Mouse (Mus musculus): ENCODE measurements at regions not wholly inside any gene's neighbourhood (a gene's known extent, or its start where the extent isn't known, plus 50 kb on each side); places are given as distances from the start of the nearest gene placed in this dataset.

- 81% methylated on average over 5 of the region's 5 CpGs for whole genome bisulfite sequencing
- H3K27ac ChIP-seq (ENCODE audit: low read depth, low read length): no peak overlapping the region
- no peaks in the 10 kb centered on the region for H3K4me1 ChIP-seq (ENCODE audit: control insufficient read depth, insufficient read depth, low read length)
- no peaks in the 10 kb centered on the region for H3K9me3 ChIP-seq (replicated peaks; ENCODE audit: control insufficient read depth, low read length)
- no peaks in the 10 kb centered on the region for H3K36me3 ChIP-seq (ENCODE audit: control insufficient read depth, insufficient read depth, low read length)
- no peak overlapping the region for H3K4me3 ChIP-seq (ENCODE audit: low read depth, low read length)
- H3K9ac ChIP-seq (ENCODE audit: low read length): no peak overlapping the region
- DNase-seq (ENCODE audit: low spot score) (no peak), ATAC-seq (no peak)
- no peak overlapping the region for H3K4me2 ChIP-seq (ENCODE audit: low read length)
- no peaks in the 10 kb centered on the region for H3K27me3 ChIP-seq (replicated peaks; ENCODE audit: control insufficient read depth, insufficient read depth, low read length)
Observed at GRCm38 (mm10) chr3:78836824-78837223, 449.5 kb downstream of the Rapgef2 start.

- DNase-seq (ENCODE audit: low spot score): no peak
- no peak for ATAC-seq
Observed at GRCm38 (mm10) chr3:78825505-78825904, 460.8 kb downstream of the Rapgef2 start.

GRCm38 (mm10) chr3:78812425-78812824 is 473.9 kb downstream of the Rapgef2 start:
- Histone ChIP-seq H3K4me1 (ENCODE audit: control insufficient read depth, insufficient read depth, low read length) (no peaks in the 10 kb centered on the region), H3K9ac (ENCODE audit: low read length) (no peak overlapping the region), H3K9me3 (replicated peaks; ENCODE audit: control insufficient read depth, low read length) (no peaks in the 10 kb centered on the region), H3K36me3 (ENCODE audit: control insufficient read depth, insufficient read depth, low read length) (no peaks in the 10 kb centered on the region), H3K27me3 (replicated peaks; ENCODE audit: control insufficient read depth, insufficient read depth, low read length) (no peaks in the 10 kb centered on the region), H3K4me3 (ENCODE audit: low read depth, low read length) (no peak overlapping the region), H3K4me2 (ENCODE audit: low read length) (no peak overlapping the region), H3K27ac (ENCODE audit: low read depth, low read length) (no peak overlapping the region)
- peak; percentile 59 for DNase-seq (ENCODE audit: low spot score)
- WGBS: 53% methylated on average over 3 of the region's 3 CpGs
- ATAC-seq: peak; percentile 87

More at GRCm38 (mm10) chr3:78825505-78825904, 460.8 kb downstream of the Rapgef2 start:
- H3K27me3 ChIP-seq (replicated peaks; ENCODE audit: control insufficient read depth, insufficient read depth, low read length): no peaks in the 10 kb centered on the region
- H3K9me3 ChIP-seq (replicated peaks; ENCODE audit: control insufficient read depth, low read length): no peaks in the 10 kb centered on the region
- no peaks in the 10 kb centered on the region for H3K4me1 ChIP-seq (ENCODE audit: control insufficient read depth, insufficient read depth, low read length)
- 60% methylated on average over 2 of the region's 2 CpGs for WGBS
- H3K9ac ChIP-seq (ENCODE audit: low read length): no peak overlapping the region
- no peaks in the 10 kb centered on the region for H3K36me3 ChIP-seq (ENCODE audit: control insufficient read depth, insufficient read depth, low read length)
- no peak overlapping the region for H3K4me2 ChIP-seq (ENCODE audit: low read length)
- H3K4me3 ChIP-seq (ENCODE audit: low read depth, low read length): no peak overlapping the region
- H3K27ac ChIP-seq (ENCODE audit: low read depth, low read length): no peak overlapping the region

- H3K4me2 ChIP-seq (ENCODE audit: low read length): no peak overlapping the region
- no peaks in the 10 kb centered on the region for H3K27me3 ChIP-seq (replicated peaks; ENCODE audit: control insufficient read depth, insufficient read depth, low read length)
- ATAC-seq (peak; percentile 86; the same call in 1 of the 2 replicates), DNase-seq (ENCODE audit: low spot score) (peak; percentile 83)
- WGBS: 64% methylated on average over 5 of the region's 5 CpGs
- H3K9ac ChIP-seq (ENCODE audit: low read length): no peak overlapping the region
- no peak overlapping the region for H3K4me3 ChIP-seq (ENCODE audit: low read depth, low read length)
- no peaks in the 10 kb centered on the region for H3K9me3 ChIP-seq (replicated peaks; ENCODE audit: control insufficient read depth, low read length)
- H3K27ac ChIP-seq (ENCODE audit: low read depth, low read length): no peak overlapping the region
- H3K36me3 ChIP-seq (ENCODE audit: control insufficient read depth, insufficient read depth, low read length): no peaks in the 10 kb centered on the region
- no peaks in the 10 kb centered on the region for H3K4me1 ChIP-seq (ENCODE audit: control insufficient read depth, insufficient read depth, low read length)
Observed at GRCm38 (mm10) chr3:78810431-78811152, 475.7 kb downstream of the Rapgef2 start.

- H3K4me1 ChIP-seq (ENCODE audit: control insufficient read depth, insufficient read depth, low read length): no peaks in the 10 kb centered on the region
- DNase-seq (ENCODE audit: low spot score): no peak
- 77% methylated on average over 2 of the region's 2 CpGs for WGBS
- no peak overlapping the region for H3K27ac ChIP-seq (ENCODE audit: low read depth, low read length)
- H3K9me3 ChIP-seq (replicated peaks; ENCODE audit: control insufficient read depth, low read length): no peaks in the 10 kb centered on the region
- H3K9ac ChIP-seq (ENCODE audit: low read length): no peak overlapping the region
- no peak overlapping the region for H3K4me2 ChIP-seq (ENCODE audit: low read length)
- no peak for ATAC-seq
- H3K36me3 ChIP-seq (ENCODE audit: control insufficient read depth, insufficient read depth, low read length): no peaks in the 10 kb centered on the region
- H3K4me3 ChIP-seq (ENCODE audit: low read depth, low read length): no peak overlapping the region
- H3K27me3 ChIP-seq (replicated peaks; ENCODE audit: control insufficient read depth, insufficient read depth, low read length): no peaks in the 10 kb centered on the region
Observed at GRCm38 (mm10) chr3:78803176-78803575, 483.1 kb downstream of the Rapgef2 start.

GRCm38 (mm10) chr3:78795951-78796455 is 490.3 kb downstream of the Rapgef2 start:
- Histone ChIP-seq H3K9me3 (replicated peaks; ENCODE audit: control insufficient read depth, low read length) (no peaks in the 10 kb centered on the region), H3K27ac (ENCODE audit: low read depth, low read length) (no peak overlapping the region), H3K4me3 (ENCODE audit: low read depth, low read length) (no peak overlapping the region), H3K27me3 (replicated peaks; ENCODE audit: control insufficient read depth, insufficient read depth, low read length) (no peaks in the 10 kb centered on the region), H3K36me3 (ENCODE audit: control insufficient read depth, insufficient read depth, low read length) (no peaks in the 10 kb centered on the region), H3K9ac (ENCODE audit: low read length) (no peak overlapping the region), H3K4me1 (ENCODE audit: control insufficient read depth, insufficient read depth, low read length) (peaks cover 7% of the 10 kb centered on the region), H3K4me2 (ENCODE audit: low read length) (no peak overlapping the region)
- DNase-seq (ENCODE audit: low spot score) (peak; percentile 67), ATAC-seq (no peak)
- WGBS: 79% methylated on average over 4 of the region's 4 CpGs

GRCm38 (mm10) chr3:78792440-78793057 is 493.8 kb downstream of the Rapgef2 start:
- ATAC-seq: peak; percentile 92
- Histone ChIP-seq H3K4me1 (ENCODE audit: control insufficient read depth, insufficient read depth, low read length) (peaks cover 7% of the 10 kb centered on the region), H3K27me3 (replicated peaks; ENCODE audit: control insufficient read depth, insufficient read depth, low read length) (no peaks in the 10 kb centered on the region), H3K4me3 (ENCODE audit: low read depth, low read length) (no peak overlapping the region), H3K9me3 (replicated peaks; ENCODE audit: control insufficient read depth, low read length) (no peaks in the 10 kb centered on the region), H3K36me3 (ENCODE audit: control insufficient read depth, insufficient read depth, low read length) (no peaks in the 10 kb centered on the region), H3K9ac (ENCODE audit: low read length) (no peak overlapping the region), H3K27ac (ENCODE audit: low read depth, low read length) (no peak overlapping the region), H3K4me2 (ENCODE audit: low read length) (no peak overlapping the region)
- peak; percentile 82 for DNase-seq (ENCODE audit: low spot score)
- 27% methylated on average over 7 of the region's 7 CpGs for WGBS

- H3K9me3 ChIP-seq (replicated peaks; ENCODE audit: control insufficient read depth, low read length): no peaks in the 10 kb centered on the region
- DNase-seq (ENCODE audit: low spot score) (no peak), ATAC-seq (no peak)
- H3K4me2 ChIP-seq (ENCODE audit: low read length): no peak overlapping the region
- no peak overlapping the region for H3K27ac ChIP-seq (ENCODE audit: low read depth, low read length)
- WGBS: 88% methylated on average over 1 of the region's 1 CpGs
- no peaks in the 10 kb centered on the region for H3K36me3 ChIP-seq (ENCODE audit: control insufficient read depth, insufficient read depth, low read length)
- H3K27me3 ChIP-seq (replicated peaks; ENCODE audit: control insufficient read depth, insufficient read depth, low read length): no peaks in the 10 kb centered on the region
- no peak overlapping the region for H3K4me3 ChIP-seq (ENCODE audit: low read depth, low read length)
- no peak overlapping the region for H3K9ac ChIP-seq (ENCODE audit: low read length)
- H3K4me1 ChIP-seq (ENCODE audit: control insufficient read depth, insufficient read depth, low read length): no peaks in the 10 kb centered on the region
Observed at GRCm38 (mm10) chr3:78782766-78783165, 503.6 kb downstream of the Rapgef2 start.
